Mouse (Mus musculus) small intestine, adult 2 months (tissue): ENCODE measurements around the gene Atrn.

Source experiments
- CTCF ChIP-seq: fragments of 200-500 bp; IDR thresholded peaks from 2 replicates; pipeline ENCODE4 v1.5.1; 2012; ENCODE audit warnings: low read depth, mild to moderate bottlenecking, control low read depth, inconsistent platforms, low read length, moderate library complexity, mixed read lengths; ENCODE audit not compliant: insufficient replicate concordance, insufficient read length; ENCODE audit errors: extremely low read depth
- POLR2A ChIP-seq: fragments of 200-500 bp; IDR thresholded peaks from 2 replicates; pipeline ENCODE4 v1.6.1; 2012; ENCODE audit warnings: low read depth, mild to moderate bottlenecking, control low read depth, inconsistent platforms, low read length, moderate library complexity

DNA sequence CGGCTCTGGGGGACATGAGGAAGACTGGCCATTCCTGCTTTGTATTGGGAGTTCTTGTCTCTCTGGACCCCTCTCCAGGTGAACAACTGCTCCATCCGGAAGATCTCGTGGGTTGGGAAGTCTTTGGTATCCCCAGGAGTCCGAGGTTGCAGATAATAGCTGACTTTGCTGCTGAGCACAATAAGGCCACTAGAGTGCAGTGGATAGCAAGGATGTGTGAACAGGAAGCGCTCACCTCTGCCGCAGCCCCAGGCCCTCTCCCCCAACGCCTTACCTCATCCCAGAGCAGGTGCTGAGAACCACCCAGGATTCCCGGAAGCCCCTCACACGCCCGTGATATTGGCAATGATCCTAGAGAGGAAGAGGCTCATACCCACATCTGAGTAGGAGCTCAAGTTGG is 149.9 kb downstream of the Atrn start:
- TF ChIP-seq CTCF (no peak; the same call in 1 of the 2 replicates), POLR2A (no peak)
